Comparison of ENCODE assay signal across 9 mouse cellular contexts in genomic region chr9:114527992-114528679, GRCm38 (mm10). TPM values are rescaled to one million over a fixed set of nuclear protein-coding genes. Genes with fewer than 3 reads are reported as not detected.
DNase-seq lines count a peak whose midpoint lies in the region; ATAC-seq and TF ChIP-seq lines count a peak whose summit lies in the region.
"Had no signal": no experiment of that assay in that cellular context is flagged by ENCODE, and none has a peak within 500 bp of the region (broad histone marks: within the 10 kb centered on the region; RNA-seq: fewer than 3 reads in every experiment).

No protein-coding gene starts in this region.

- no peaks in the 10 kb centered on the region for H3K27me3 ChIP-seq in CH12.LX (replicated peaks)
- H3K27me3 ChIP-seq in heart, embryonic 11.5 days (ENCODE audit: control insufficient read depth, insufficient read depth, low read length) = no peaks in the 10 kb centered on the region
- H3K27me3 ChIP-seq in kidney, postnatal 0 days (ENCODE audit: insufficient read depth, low read length) = no peaks in the 10 kb centered on the region

- no peak overlapping the region for H3K4me3 ChIP-seq in CH12.LX (replicated peaks in 1 of 3; ENCODE audit: low read depth in 2 of 3, low read length in 2 of 3, poor library complexity in 1 of 3)
- no peak overlapping the region for H3K4me3 ChIP-seq in heart, embryonic 11.5 days (ENCODE audit: low read depth, low read length)
- H3K4me3 ChIP-seq in kidney, postnatal 0 days (replicated peaks; ENCODE audit: low read depth, low read length) = no peak overlapping the region

- no peaks in the 10 kb centered on the region for H3K36me3 ChIP-seq in CH12.LX (replicated peaks in 1 of 2; ENCODE audit: control insufficient read depth in 1 of 2, insufficient read depth in 1 of 2, low read length in 1 of 2)
- no peaks in the 10 kb centered on the region for H3K36me3 ChIP-seq in heart, embryonic 11.5 days (ENCODE audit: control insufficient read depth, insufficient read depth, low read length)
- no peaks in the 10 kb centered on the region for H3K36me3 ChIP-seq in kidney, postnatal 0 days (ENCODE audit: insufficient read depth, low read length)

- no peak for TF ChIP-seq POLR2A in CH12.LX (IDR thresholded peaks at IDR 0.05; ENCODE audit: low read depth, low read length)

- TF ChIP-seq CTCF in CH12.LX (conservative IDR thresholded peaks at IDR 0.05 in 1 of 2, IDR thresholded peaks at IDR 0.05 in 1 of 2; ENCODE audit: low read depth in 2 of 2, low read length in 2 of 2) = no peak
- no peak for TF ChIP-seq CTCF in kidney, postnatal 0 days (IDR thresholded peaks at IDR 0.05; ENCODE audit: low read depth)

- DNase-seq in CH12.LX (ENCODE audit: extremely low read depth) = peak; percentile 72
- peak; percentile 98 for DNase-seq in ZHBTc4 (ENCODE audit: low read depth, low spot score)
- peak; percentile 80 for DNase-seq in kidney, postnatal 0 days (ENCODE audit: low spot score)
- DNase-seq in mesoderm, embryonic 11.5 days (ENCODE audit: low read depth, low spot score) = peak; percentile 86
- DNase-seq in right cerebral cortex, postnatal 14 days = no peak
- no peak for DNase-seq in c-Kit-positive CD71-positive TER-119-positive erythroid progenitor cells, embryonic 14.5 days (ENCODE audit: low spot score)
- no peak for DNase-seq in left cerebral cortex, postnatal 36 days (ENCODE audit: low spot score in 2 of 2)

- no peak; the same call in 1 of the 2 replicates for ATAC-seq in heart, embryonic 11.5 days (replicated peaks; ENCODE audit: insufficient number of reproducible peaks, low FRiP score, low TSS enrichment)
- peak; percentile 53 for ATAC-seq in kidney, postnatal 0 days (replicated peaks; ENCODE audit: low FRiP score, low read depth)

- H3K4me1 ChIP-seq in CH12.LX (ENCODE audit: control insufficient read depth in 1 of 2, insufficient read depth in 2 of 2) = peaks cover 10 to 32% of the 10 kb centered on the region in 2 experiments
- H3K4me1 ChIP-seq in heart, embryonic 11.5 days (ENCODE audit: control insufficient read depth, insufficient read depth, low read length) = peaks cover 32% of the 10 kb centered on the region
- peaks cover 29% of the 10 kb centered on the region for H3K4me1 ChIP-seq in kidney, postnatal 0 days (replicated peaks; ENCODE audit: insufficient read depth, low read length)

- no peak overlapping the region for H3K27ac ChIP-seq in CH12.LX (ENCODE audit: insufficient read depth, low read depth)
- no peak overlapping the region; the same call in 1 of the 2 replicates for H3K27ac ChIP-seq in heart, embryonic 11.5 days (ENCODE audit: low read depth, low read length)
- peak overlapping the region; percentile 9; the same call in 1 of the 2 replicates for H3K27ac ChIP-seq in kidney, postnatal 0 days

- TF ChIP-seq EP300 in CH12.LX (IDR thresholded peaks at IDR 0.05; ENCODE audit: low read length) = no peak

- intact Hi-C loops in left cerebral cortex, postnatal 36 days (cut with DNase I) = no loop called here

- no peaks in the 10 kb centered on the region for H3K79me2 ChIP-seq in CH12.LX (replicated peaks; ENCODE audit: control insufficient read depth, extremely low read depth, insufficient read depth, poor library complexity, severe bottlenecking)

- 12% methylated on average over 17 of the region's 17 CpGs for WGBS in heart, embryonic 11.5 days (ENCODE audit: insufficient replicate concordance)
- WGBS in kidney, postnatal 0 days = 26% methylated on average over 17 of the region's 17 CpGs

- no peaks in the 10 kb centered on the region for H3K9me3 ChIP-seq in CH12.LX (replicated peaks; ENCODE audit: low read length)
- H3K9me3 ChIP-seq in heart, embryonic 11.5 days (replicated peaks; ENCODE audit: control insufficient read depth, low read length) = no peaks in the 10 kb centered on the region
- H3K9me3 ChIP-seq in kidney, postnatal 0 days (replicated peaks; ENCODE audit: low read length) = no peaks in the 10 kb centered on the region

- dilution Hi-C loops in CH12.LX (cut with MboI; ENCODE audit: extremely low pct_ligation_motif_present, extremely low pct_unique_long_range_greater_than_20kb, low sequenced_read_pairs) = no loop called here

- H3K4me2 ChIP-seq in CH12.LX (ENCODE audit: insufficient read depth, low read depth, poor library complexity, severe bottlenecking) = peak overlapping the region; percentile 62
- peak overlapping the region; percentile 51 for H3K4me2 ChIP-seq in heart, embryonic 11.5 days
- H3K4me2 ChIP-seq in kidney, postnatal 0 days (ENCODE audit: low read length) = peak overlapping the region; percentile 37

- H3K9ac ChIP-seq in CH12.LX (ENCODE audit: insufficient read depth, low read depth) = no peak overlapping the region
- H3K9ac ChIP-seq in heart, embryonic 11.5 days (ENCODE audit: low read depth, low read length) = no peak overlapping the region
- H3K9ac ChIP-seq in kidney, postnatal 0 days (ENCODE audit: low read depth, low read length) = no peak overlapping the region

- in situ Hi-C loops in CH12.LX (cut with MboI; ENCODE audit: low pct_ligation_motif_present, low pct_unique_long_range_greater_than_20kb, low sequenced_read_pairs) = no loop called here

- no peak for TF ChIP-seq RAD21 in CH12.LX (IDR thresholded peaks at IDR 0.05; ENCODE audit: low read depth, low read length)

TF ChIP-seq in CH12.LX, 34 proteins besides CTCF, POLR2A, EP300 and RAD21:
- TF ChIP-seq RCOR1 (conservative IDR thresholded peaks at IDR 0.05; ENCODE audit: low read depth, low read length) (no peak), ZC3H11A (IDR thresholded peaks at IDR 0.05; ENCODE audit: low read depth, low read length) (no peak), HCFC1 (IDR thresholded peaks at IDR 0.05; ENCODE audit: low read depth, low read length) (peak; percentile 29), JUND (conservative IDR thresholded peaks at IDR 0.05; ENCODE audit: low read depth, low read length) (no peak), ETS1 (conservative IDR thresholded peaks at IDR 0.05; ENCODE audit: low read depth, low read length) (no peak), UBTF (IDR thresholded peaks at IDR 0.05; ENCODE audit: low read depth, low read length) (no peak), TBP (conservative IDR thresholded peaks at IDR 0.05; ENCODE audit: low read depth, low read length) (no peak), CHD2 (IDR thresholded peaks at IDR 0.05; ENCODE audit: low read length) (peak; percentile 72; the same call in 1 of the 2 replicates), SMC3 (IDR thresholded peaks at IDR 0.05; ENCODE audit: low read depth, low read length) (no peak), ZNF384 (IDR thresholded peaks at IDR 0.05; ENCODE audit: low read depth, low read length) (no peak), IRF4 (IDR thresholded peaks at IDR 0.05; ENCODE audit: low read depth, low read length) (peak; percentile 20; the same call in 1 of the 2 replicates), ELF1 (IDR thresholded peaks at IDR 0.05; ENCODE audit: low read depth, low read length) (0 out of 2 replicates have a peak, but pooled peaks have one; percentile 24), ZKSCAN1 (IDR thresholded peaks at IDR 0.05; ENCODE audit: borderline replicate concordance, low read depth, low read length) (no peak), NRF1 (IDR thresholded peaks at IDR 0.05; ENCODE audit: low read depth, low read length) (no peak), POLR2AphosphoS2 (IDR thresholded peaks at IDR 0.05; ENCODE audit: low read depth, low read length) (no peak), JUN (IDR thresholded peaks at IDR 0.05; ENCODE audit: insufficient read depth, low read depth, low read length) (no peak), NELFE (IDR thresholded peaks at IDR 0.05; ENCODE audit: low read depth, low read length) (no peak), KAT2A (IDR thresholded peaks at IDR 0.05; ENCODE audit: insufficient replicate concordance, low read length) (no peak), ZMIZ1 (IDR thresholded peaks at IDR 0.05; ENCODE audit: low read depth, low read length) (no peak), MAZ (IDR thresholded peaks at IDR 0.05; ENCODE audit: low read depth, low read length) (no peak), USF2 (conservative IDR thresholded peaks at IDR 0.05; ENCODE audit: low read depth, low read length) (no peak), MAX (IDR thresholded peaks at IDR 0.05; ENCODE audit: low read length) (no peak)
TF ChIP-seq in CH12.LX: peak in this region for 4.

RNA-seq across cellular contexts. Expression of gene C130032M10Rik, which starts 12.6 kb away (rescaled TPM):
- total RNA-seq in CH12.LX (2012; rRNA removed) (not detected in 2 replicates), CH12.LX (2014; rRNA removed) (not detected in 2 replicates)
- not detected in 2 replicates for polyA plus RNA-seq in CH12.LX (2012; ENCODE audit: insufficient read length, low read depth)
- 0.54 and 0.90 TPM in 2 replicates for polyA plus RNA-seq in heart, embryonic 11.5 days (2014; fragmentation: Nextera tagmentation; extraction: Ambion mirVana)
- 0.16 TPM in 1 of 2 replicates, not detected in the other for polyA plus RNA-seq in kidney, postnatal 0 days (2015; fragmentation: Nextera tagmentation; extraction: Ambion mirVana)
- total RNA-seq in left cerebral cortex, postnatal 36 days (2021) = not detected
- polyA plus RNA-seq: neural tube, embryonic 14.5 days had no signal

RNA-seq across cellular contexts. Expression of gene Ccr4, which starts 23.4 kb away (rescaled TPM):
- total RNA-seq in CH12.LX (2012; rRNA removed) (0.08 TPM in 2 replicates), CH12.LX (2014; rRNA removed) (0.36 and 0.55 TPM in 2 replicates)
- polyA plus RNA-seq in CH12.LX (2012; ENCODE audit: insufficient read length, low read depth) = 0.65 and 0.74 TPM in 2 replicates
- not detected in 2 replicates for polyA plus RNA-seq in heart, embryonic 11.5 days (2014; fragmentation: Nextera tagmentation; extraction: Ambion mirVana)
- 0.19 and 0.84 TPM in 2 replicates for polyA plus RNA-seq in kidney, postnatal 0 days (2015; fragmentation: Nextera tagmentation; extraction: Ambion mirVana)
- total RNA-seq in left cerebral cortex, postnatal 36 days (2021) = not detected
- polyA plus RNA-seq: neural tube, embryonic 14.5 days had no signal

RNA-seq across cellular contexts. Expression of gene Trim71, which starts 36.0 kb away (rescaled TPM):
- total RNA-seq in CH12.LX (2012; rRNA removed) = under 0.01 and 0.04 TPM in 2 replicates
- not detected in 2 replicates for total RNA-seq in CH12.LX (2014; rRNA removed)
- polyA plus RNA-seq in CH12.LX (2012; ENCODE audit: insufficient read length, low read depth) = 0.03 TPM in 1 of 2 replicates, not detected in the other
- polyA plus RNA-seq in heart, embryonic 11.5 days (2014; fragmentation: Nextera tagmentation; extraction: Ambion mirVana) = 1.00 and 1.1 TPM in 2 replicates
- 0.43 and 0.46 TPM in 2 replicates for polyA plus RNA-seq in kidney, postnatal 0 days (2015; fragmentation: Nextera tagmentation; extraction: Ambion mirVana)
- total RNA-seq in left cerebral cortex, postnatal 36 days (2021) = under 1 TPM; 0.77 to 0.94 TPM

Comparison
In these comparisons a context has a peak if more than half of its experiments do, and no peak if none do; other contexts are left out.
1. DNase-seq: peak in CH12.LX (single experiment), ZHBTc4 (single experiment), kidney, postnatal 0 days (single experiment) and mesoderm, embryonic 11.5 days (single experiment); none in right cerebral cortex, postnatal 14 days (single experiment), c-Kit-positive CD71-positive TER-119-positive erythroid progenitor cells, embryonic 14.5 days (single experiment) and left cerebral cortex, postnatal 36 days (0 of 2).
2. Peak in every context shown above with its lines, with median percentiles within 50 percentile points of each other: H3K4me2 ChIP-seq.